Mouse (Mus musculus) layer of hippocampus, postnatal 36 days (tissue): ENCODE results near the gene Gm45062. TPM values are rescaled to one million over a fixed set of nuclear protein-coding genes. Genes with fewer than 3 reads are reported as not detected.

Experiments
- DNase-seq, 2 experiments: peaks; one replicate each; pipeline ENCODE4 v3.0.0; 2022
- total RNA-seq, 2 experiments: library from RNA; stranded (reverse); gene quantifications; 2 replicates each; pipeline ENCODE4 v1.2.3; 2021

Gene Gm45062
- 1 to 10 TPM in 1 of 2 experiments, not detected in 1; 2.2 TPM for total RNA-seq

GRCm38 (mm10) chr6:8259004-8259666 is at the start of gene Gm45062, which contains the start of the genes Rpa3 and Umad1:
Gene Gm45062, plus strand, starts transcription at chr6:8259450.
Gene Rpa3, minus strand, starts transcription at chr6:8259173.
Gene Umad1, plus strand, starts transcription at chr6:8259288.
- peak; percentile 97 to 98 for DNase-seq

GRCm38 (mm10) chr6:8209866-8210186 is 49.4 kb upstream of the Gm45062 start:
- no peak for DNase-seq

- no peak for DNase-seq
These were observed 48.6 kb upstream of the Gm45062 start for GRCm38 (mm10) chr6:8210661-8211060.

GRCm38 (mm10) chr6:8227035-8227434 is 32.2 kb upstream of the Gm45062 start:
- DNase-seq, result peak in 1 of 2 experiments; percentile 25

GRCm38 (mm10) chr6:8228596-8228995 is 30.7 kb upstream of the Gm45062 start:
- DNase-seq, result no peak

GRCm38 (mm10) chr6:8258316-8258715 is 934 bp upstream of the Gm45062 start:
- DNase-seq, result no peak

GRCm38 (mm10) chr6:8259667-8260044 is 406 bp downstream of the Gm45062 start:
- no peak for DNase-seq

GRCm38 (mm10) chr6:8271047-8271446 is 11.8 kb downstream of the Gm45062 start:
- DNase-seq, result no peak

- DNase-seq, result peak in 1 of 2 experiments; percentile 8
These were observed 15.3 kb downstream of the Gm45062 start for GRCm38 (mm10) chr6:8274387-8275054.

GRCm38 (mm10) chr6:8275098-8275497 is 15.8 kb downstream of the Gm45062 start:
- peak; percentile 33 to 70 for DNase-seq

- DNase-seq, result no peak
These were observed 17.2 kb downstream of the Gm45062 start for GRCm38 (mm10) chr6:8276431-8276830.

- no peak for DNase-seq
These were observed 19.3 kb downstream of the Gm45062 start for GRCm38 (mm10) chr6:8278426-8279002.

- DNase-seq, result no peak
These were observed 24.0 kb downstream of the Gm45062 start for GRCm38 (mm10) chr6:8283255-8283654.

- no peak for DNase-seq
These were observed 26.2 kb downstream of the Gm45062 start for GRCm38 (mm10) chr6:8285401-8285960.

- DNase-seq, result no peak
These were observed 26.9 kb downstream of the Gm45062 start for GRCm38 (mm10) chr6:8286146-8286545.

- DNase-seq, result no peak
These were observed 29.7 kb downstream of the Gm45062 start for GRCm38 (mm10) chr6:8288755-8289580.

- no peak for DNase-seq
These were observed 35.0 kb downstream of the Gm45062 start for GRCm38 (mm10) chr6:8294048-8294784.

GRCm38 (mm10) chr6:8299066-8299863 is 40.0 kb downstream of the Gm45062 start:
- no peak for DNase-seq

- no peak for DNase-seq
These were observed 48.9 kb downstream of the Gm45062 start for GRCm38 (mm10) chr6:8307878-8308775.

- no peak for DNase-seq
These were observed 53.3 kb downstream of the Gm45062 start for GRCm38 (mm10) chr6:8312554-8312953.
